Mouse (Mus musculus) E14TG2a.4 (cell line): ENCODE results near the gene Gramd1a.

Experiments used
- CTCF ChIP-seq: conservative IDR thresholded peaks from 2 replicates; pipeline ENCODE4 v1.5.1; 2014; ENCODE audit warnings: low read length
- NANOG ChIP-seq: IDR thresholded peaks from 2 replicates; pipeline ENCODE4 v1.6.1; 2014; ENCODE audit warnings: borderline replicate concordance, low read length, mixed read lengths

DNA sequence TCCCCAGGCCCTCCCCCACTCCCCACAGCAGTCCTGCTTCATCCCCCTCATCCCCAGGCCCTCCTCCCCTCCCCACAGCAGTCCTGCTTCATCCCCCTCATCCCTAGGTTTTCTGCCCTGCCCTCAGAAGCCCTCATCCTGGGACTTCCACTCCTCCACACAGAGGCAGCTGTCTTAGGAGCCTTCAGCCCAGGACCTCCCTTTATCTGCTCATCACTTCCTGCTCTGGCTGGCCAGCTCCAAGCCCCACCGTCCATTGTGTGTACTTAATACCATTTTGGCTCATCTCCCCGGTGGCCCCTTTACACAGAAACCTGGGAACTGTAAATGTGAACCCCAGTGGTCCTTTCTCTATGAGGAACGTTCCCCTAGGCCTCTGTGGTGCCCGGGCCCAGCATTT lies 43.7 kb downstream of the Gramd1a start:
- TF ChIP-seq CTCF: no peak
- no peak for TF ChIP-seq NANOG
